Mouse (Mus musculus) E14TG2a.4 (cell line): ENCODE measurements at regions not wholly inside any gene's neighbourhood (a gene's known extent, or its start where the extent isn't known, plus 50 kb on each side); places are given as distances from the start of the nearest gene placed in this dataset.

Experiments used
- CTCF ChIP-seq: conservative IDR thresholded peaks from 2 replicates; pipeline ENCODE4 v1.5.1; 2014; ENCODE audit warnings: low read length
- POU5F1 ChIP-seq: IDR thresholded peaks from 2 replicates; pipeline ENCODE4 v1.6.1; 2014; ENCODE audit warnings: low read length, borderline replicate concordance

DNA sequence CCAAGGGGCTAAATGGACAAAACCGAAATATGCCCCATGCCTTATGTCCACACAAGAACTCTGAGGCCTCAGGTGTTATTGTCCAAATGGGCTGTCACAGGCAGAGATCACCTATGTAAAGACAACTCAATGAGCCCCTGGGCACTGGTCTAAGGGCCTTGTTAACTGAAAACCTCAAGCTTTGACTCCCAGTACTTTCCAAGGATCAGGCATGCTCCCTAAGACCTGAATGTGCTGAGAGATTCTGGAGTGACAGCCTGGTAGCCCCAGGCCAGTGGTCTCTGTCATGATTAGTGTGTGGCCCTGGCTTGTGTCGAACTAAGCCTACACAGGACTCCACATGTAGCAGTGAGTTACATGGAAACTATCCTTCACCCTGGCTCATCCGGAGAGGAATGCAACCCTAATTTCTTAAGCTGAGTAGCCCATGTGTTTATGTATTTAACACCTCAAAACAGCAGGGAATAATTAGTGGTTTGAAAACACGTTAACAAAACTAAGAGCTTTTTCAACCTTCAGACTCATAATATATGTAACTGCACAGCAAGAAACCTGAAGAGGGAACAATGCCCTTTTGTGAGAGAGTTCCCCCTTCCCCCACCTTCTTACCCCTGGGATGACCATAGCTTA lies 435.3 kb upstream of the Mki67 start:
- TF ChIP-seq CTCF (no peak), POU5F1 (no peak)
